Mouse (Mus musculus): Measurements from ENCODE around the gene Nsun4.

DNA sequence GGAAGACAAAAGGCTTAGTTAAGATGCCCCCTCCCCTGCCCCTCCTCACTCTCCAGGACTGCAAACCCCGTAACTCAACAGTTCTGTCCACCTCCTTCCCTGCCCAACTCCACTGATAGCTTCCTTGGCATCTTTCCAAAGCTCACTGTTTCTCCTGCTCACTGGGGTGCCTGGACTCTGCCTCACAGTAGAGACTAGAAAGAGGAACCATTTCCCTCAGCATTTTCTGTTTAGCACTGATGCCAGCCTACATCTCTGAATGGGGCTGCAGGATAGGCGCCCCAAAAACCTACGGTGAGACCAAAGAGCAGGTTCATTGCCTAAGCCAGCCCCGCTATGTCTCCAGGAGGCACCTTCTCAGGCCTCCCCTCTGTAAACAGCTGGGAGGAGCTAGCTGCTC is 52.5 kb downstream of the Nsun4 start:
- TF ChIP-seq POLR2A (IDR thresholded peaks at IDR 0.05; ENCODE audit: insufficient read length, low read depth) (no peak), TCF12 (IDR thresholded peaks at IDR 0.05; ENCODE audit: insufficient read depth, poor library complexity, severe bottlenecking) (no peak), MYOG (IDR thresholded peaks at IDR 0.05; ENCODE audit: control insufficient read depth in 1 of 3, insufficient read depth in 1 of 3, insufficient read length in 2 of 3, low read depth in 2 of 3) (no peak), CEBPB (IDR thresholded peaks at IDR 0.05; ENCODE audit: insufficient read depth, poor library complexity, severe bottlenecking) (no peak)
